Mouse (Mus musculus) midbrain, embryonic 16.5 days (tissue): Measurements from ENCODE around the gene Trarg1. TPM values are rescaled to one million over a fixed set of nuclear protein-coding genes. Genes with fewer than 3 reads are reported as not detected.
"Not testable (repeated sequence)": the region's sequence is repeated elsewhere in the genome, so short reads cannot be mapped to it uniquely, and the experiment has no call there.

ENCODE experiments used
- ATAC-seq: fragments of 200-750 bp; cut with Nextera tagmentation; 2 replicates; pipeline ENCODE4 v1.8.0; 2017; ENCODE audit warnings: moderate TSS enrichment
- H3K27ac ChIP-seq: fragments of 300-500 bp; sonication (generic); 2 replicates; pipeline ENCODE4 v1.5.1; 2014; ENCODE audit warnings: mild to moderate bottlenecking, low read length, mixed read lengths
- H3K27me3 ChIP-seq: fragments of 300-500 bp; sonication (generic); 2 replicates; pipeline ENCODE4 v1.6.1; 2014; ENCODE audit warnings: low read depth, low read length, mixed read lengths; ENCODE audit not compliant: control insufficient read depth, insufficient read depth
- H3K36me3 ChIP-seq: fragments of 300-500 bp; sonication (generic); 2 replicates; pipeline ENCODE4 v1.6.1; 2014; ENCODE audit warnings: mild to moderate bottlenecking, low read length, moderate library complexity, mixed read lengths; ENCODE audit not compliant: control insufficient read depth, insufficient read depth
- H3K4me1 ChIP-seq: fragments of 300-500 bp; sonication (generic); 2 replicates; pipeline ENCODE4 v1.6.1; 2014; ENCODE audit warnings: mild to moderate bottlenecking, low read length, mixed read lengths; ENCODE audit not compliant: control insufficient read depth, insufficient read depth
- H3K4me2 ChIP-seq: fragments of 300-500 bp; sonication (generic); 2 replicates; pipeline ENCODE4 v1.6.1; 2014; ENCODE audit warnings: mild to moderate bottlenecking, low read length, mixed read lengths
- H3K4me3 ChIP-seq: fragments of 300-500 bp; sonication (generic); 2 replicates; pipeline ENCODE4 v1.5.1; 2014; ENCODE audit warnings: low read depth, mild to moderate bottlenecking, low read length, moderate library complexity, mixed read lengths
- H3K9ac ChIP-seq: fragments of 300-500 bp; sonication (generic); 2 replicates; pipeline ENCODE4 v1.6.1; 2014; ENCODE audit warnings: low read depth, low read length, mixed read lengths
- H3K9me3 ChIP-seq: fragments of 300-500 bp; sonication (generic); replicated peaks from 2 replicates; pipeline ENCODE4 v1.6.1; 2014; ENCODE audit warnings: mild to moderate bottlenecking, low read length, mixed read lengths; ENCODE audit not compliant: control insufficient read depth, poor library complexity, severe bottlenecking
- WGBS: fragments of 180-500 bp; shearing (Covaris S2); extraction: QIAGEN DNeasy Blood & Tissue Kit; methylation state at CpG from one replicate; pipeline ENCODE4 v1.1.7; 2014; 5-methylcytosine and 5-hydroxymethylcytosine counted together
- polyA plus RNA-seq: library from polyadenylated mRNA; unstranded; fragments of >200 nt; fragmentation: Nextera tagmentation; extraction: Ambion mirVana; gene quantifications from 2 replicates; pipeline ENCODE4 v1.2.1, GENCODE M21; 2015

Trarg1 gene
- polyA plus RNA-seq = 0.21 and 0.24 TPM in 2 replicates

DNA sequence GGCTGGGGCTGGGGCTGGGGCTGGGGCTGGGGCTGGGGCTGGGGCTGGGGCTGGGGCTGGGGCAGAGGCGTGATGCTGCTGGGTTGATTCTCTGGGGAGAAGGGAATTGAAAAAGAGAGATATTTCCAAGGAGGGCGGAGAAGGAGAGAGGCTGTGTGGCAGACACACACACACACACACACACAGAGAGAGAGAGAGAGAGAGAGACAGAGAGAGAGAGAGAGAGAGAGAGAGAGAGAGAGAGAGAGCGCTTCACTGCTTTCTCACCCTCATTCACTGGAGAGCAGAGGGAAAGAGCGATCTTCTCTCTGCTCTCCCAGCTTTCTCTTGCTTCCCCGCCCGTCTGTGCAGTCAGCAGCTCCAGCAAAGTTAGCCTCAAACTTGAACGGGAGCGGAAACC, at the start of gene Trarg1:
Gene Trarg1 (plus strand): TSS at position 301 of the 400 bp plus-strand sequence.
- H3K27me3 ChIP-seq, ATAC-seq, H3K4me3 ChIP-seq, H3K9ac ChIP-seq, H3K4me1 ChIP-seq, H3K4me2 ChIP-seq, H3K36me3 ChIP-seq, H3K9me3 ChIP-seq, H3K27ac ChIP-seq: not testable (repeated sequence)
- WGBS = 37% methylated on average over 6 of the region's 8 CpGs

DNA sequence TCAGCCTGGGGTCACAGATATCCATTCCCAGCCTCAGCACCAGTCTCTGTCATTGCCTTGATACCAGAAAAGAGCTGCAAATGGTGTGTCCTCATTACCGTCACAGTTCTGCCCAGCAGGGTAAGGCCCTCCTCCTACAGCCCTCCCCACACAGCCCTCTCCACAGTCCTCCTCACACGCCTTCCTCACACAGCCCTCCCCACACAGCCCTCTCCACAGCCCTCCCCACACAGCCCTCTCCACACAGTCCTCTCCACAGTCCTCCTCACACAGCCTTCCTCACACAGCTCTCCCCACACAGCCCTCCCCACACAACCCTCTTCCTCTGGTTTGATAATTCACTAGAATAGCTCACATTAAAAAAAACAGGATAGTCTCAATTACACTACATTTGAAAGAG, 49.6 kb upstream of the Trarg1 start:
- Histone ChIP-seq H3K9ac (no peak overlapping the region), H3K27me3 (no peaks in the 10 kb centered on the region), H3K4me2 (no peak overlapping the region), H3K36me3 (no peaks in the 10 kb centered on the region), H3K4me1 (no peaks in the 10 kb centered on the region), H3K9me3 (no peaks in the 10 kb centered on the region), H3K27ac (no peak overlapping the region), H3K4me3 (no peak overlapping the region)
- WGBS = 46% methylated on average over 2 of the region's 2 CpGs
- no peak for ATAC-seq

DNA sequence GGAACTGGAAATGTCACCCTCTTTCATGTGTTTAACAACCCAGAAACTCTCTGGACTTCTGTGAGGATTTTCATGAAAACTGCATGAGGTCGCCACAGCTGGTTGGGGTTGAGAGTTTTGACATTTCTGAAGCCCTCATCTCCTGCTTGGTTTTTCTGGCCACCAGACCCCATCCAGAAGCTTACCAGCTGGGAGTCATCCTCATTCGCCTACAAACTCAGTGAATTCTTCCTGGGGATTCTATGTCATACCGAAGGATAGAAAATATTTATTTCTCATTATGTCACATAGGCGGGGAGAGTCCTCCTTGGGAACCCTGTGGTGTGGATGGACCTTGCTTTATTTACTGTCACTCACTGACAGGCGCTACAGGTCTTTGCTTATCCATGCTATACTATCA, 49.1 kb upstream of the Trarg1 start:
- Histone ChIP-seq H3K4me2 (no peak overlapping the region), H3K9ac (no peak overlapping the region), H3K9me3 (no peaks in the 10 kb centered on the region), H3K27ac (no peak overlapping the region), H3K27me3 (no peaks in the 10 kb centered on the region), H3K4me3 (no peak overlapping the region), H3K36me3 (no peaks in the 10 kb centered on the region), H3K4me1 (no peaks in the 10 kb centered on the region)
- 91% methylated on average over 5 of the region's 5 CpGs for WGBS
- no peak for ATAC-seq

GRCm38 (mm10) chr11:76639269-76639985, 40.2 kb upstream of the Trarg1 start:
- no peaks in the 10 kb centered on the region for H3K36me3 ChIP-seq
- H3K9me3 ChIP-seq = no peaks in the 10 kb centered on the region
- H3K9ac ChIP-seq = no peak overlapping the region
- 0 out of 2 replicates have a peak, but pooled peaks cover 2% of the 10 kb centered on the region for H3K4me1 ChIP-seq
- H3K27me3 ChIP-seq = no peaks in the 10 kb centered on the region
- no peak overlapping the region for H3K27ac ChIP-seq
- ATAC-seq = no peak
- WGBS = 79% methylated on average over 17 of the region's 17 CpGs
- H3K4me2 ChIP-seq = no peak overlapping the region
- H3K4me3 ChIP-seq = no peak overlapping the region

DNA sequence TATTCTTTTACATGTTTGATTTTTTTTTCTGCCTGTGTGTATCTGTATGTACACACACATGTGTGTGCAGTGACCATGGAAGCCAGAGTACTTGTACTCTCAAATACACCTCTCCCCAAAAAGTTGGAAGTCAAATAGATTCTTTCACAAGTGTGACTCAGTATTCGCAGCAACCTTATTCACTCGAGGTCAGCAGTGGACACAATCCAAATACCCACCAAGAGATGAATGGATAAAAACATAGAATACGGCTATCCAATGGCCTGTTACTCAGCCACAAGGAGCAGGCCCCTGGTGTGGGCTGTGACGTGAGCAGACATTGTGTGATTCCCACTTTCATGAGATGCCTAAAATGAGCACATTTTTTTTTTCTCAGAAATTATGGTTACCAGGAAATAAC, 39.4 kb upstream of the Trarg1 start:
- H3K9ac ChIP-seq = no peak overlapping the region
- no peak overlapping the region for H3K4me2 ChIP-seq
- H3K4me3 ChIP-seq = no peak overlapping the region
- no peaks in the 10 kb centered on the region for H3K27me3 ChIP-seq
- 0 out of 2 replicates have a peak, but pooled peaks cover 2% of the 10 kb centered on the region for H3K4me1 ChIP-seq
- no peak for ATAC-seq
- H3K27ac ChIP-seq = no peak overlapping the region
- H3K36me3 ChIP-seq = no peaks in the 10 kb centered on the region
- 69% methylated on average over 4 of the region's 4 CpGs for whole genome bisulfite sequencing
- H3K9me3 ChIP-seq = no peaks in the 10 kb centered on the region

DNA sequence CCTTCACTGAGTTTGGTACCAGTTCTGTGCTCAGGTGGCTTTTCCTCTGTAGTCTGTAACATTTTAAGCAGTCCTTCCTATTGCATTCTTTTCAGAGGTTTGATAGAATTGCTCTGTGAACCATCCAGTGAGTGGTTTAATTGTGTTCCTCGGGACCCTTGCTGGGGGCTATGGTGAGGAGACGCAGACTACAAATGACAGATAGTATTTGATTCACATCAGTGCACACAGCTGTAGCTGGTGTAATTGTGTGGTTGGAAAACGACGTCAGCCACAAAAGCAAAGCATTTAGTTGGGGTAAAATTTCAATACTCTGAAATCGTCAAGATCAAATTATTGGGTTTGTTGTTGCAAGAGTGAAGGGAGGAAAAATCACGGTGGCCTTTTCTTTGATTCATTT, 35.4 kb upstream of the Trarg1 start:
- no peak overlapping the region for H3K4me3 ChIP-seq
- no peaks in the 10 kb centered on the region for H3K36me3 ChIP-seq
- no peak overlapping the region for H3K4me2 ChIP-seq
- H3K4me1 ChIP-seq = peaks cover 20% of the 10 kb centered on the region
- 34% methylated on average over 6 of the region's 6 CpGs for WGBS
- H3K9me3 ChIP-seq = no peaks in the 10 kb centered on the region
- no peak overlapping the region for H3K9ac ChIP-seq
- no peak overlapping the region for H3K27ac ChIP-seq
- no peaks in the 10 kb centered on the region; the same call in 1 of the 2 replicates for H3K27me3 ChIP-seq
- ATAC-seq = no peak

GRCm38 (mm10) chr11:76645036-76645435, 34.6 kb upstream of the Trarg1 start:
- Histone ChIP-seq H3K4me1 (peaks cover 20% of the 10 kb centered on the region), H3K9ac (no peak overlapping the region), H3K4me3 (no peak overlapping the region), H3K27me3 (no peaks in the 10 kb centered on the region; the same call in 1 of the 2 replicates), H3K9me3 (no peaks in the 10 kb centered on the region), H3K27ac (no peak overlapping the region), H3K36me3 (no peaks in the 10 kb centered on the region), H3K4me2 (no peak overlapping the region)
- ATAC-seq = no peak
- WGBS = 66% methylated on average over 9 of the region's 9 CpGs

- Histone ChIP-seq H3K27me3 (no peaks in the 10 kb centered on the region; the same call in 1 of the 2 replicates), H3K9ac (peak overlapping the region; percentile 42; the same call in 1 of the 2 replicates), H3K9me3 (no peaks in the 10 kb centered on the region), H3K4me2 (peak overlapping the region; percentile 57), H3K4me3 (peak overlapping the region; percentile 29), H3K4me1 (peaks cover 20% of the 10 kb centered on the region), H3K27ac (no peak overlapping the region), H3K36me3 (no peaks in the 10 kb centered on the region)
- ATAC-seq = peak; percentile 81
- under 1% methylated on average over 19 of the region's 19 CpGs for WGBS
Observed at GRCm38 (mm10) chr11:76645955-76646354, 33.7 kb upstream of the Trarg1 start.

- WGBS = 1% methylated on average over 7 of the region's 7 CpGs
- peaks cover 20% of the 10 kb centered on the region for H3K4me1 ChIP-seq
- H3K36me3 ChIP-seq = no peaks in the 10 kb centered on the region
- no peaks in the 10 kb centered on the region for H3K9me3 ChIP-seq
- peak; percentile 71 for ATAC-seq
- peak overlapping the region; percentile 60 for H3K27ac ChIP-seq
- peak overlapping the region; percentile 46 for H3K4me2 ChIP-seq
- H3K9ac ChIP-seq = peak overlapping the region; percentile 30; the same call in 1 of the 2 replicates
- H3K4me3 ChIP-seq = peak overlapping the region; percentile 11; the same call in 1 of the 2 replicates
- H3K27me3 ChIP-seq = no peaks in the 10 kb centered on the region; the same call in 1 of the 2 replicates
Observed at GRCm38 (mm10) chr11:76647062-76647461, 32.5 kb upstream of the Trarg1 start.
